Mouse (Mus musculus) embryonic fibroblast, embryonic 13.5 days (primary cell): ENCODE measurements around the gene Slc25a5.

Source experiments
- CTCF ChIP-seq: IDR thresholded peaks from 2 replicates; pipeline ENCODE4 v1.5.1; 2011; ENCODE audit warnings: mild to moderate bottlenecking, control low read depth, low read length, moderate library complexity, borderline replicate concordance; ENCODE audit not compliant: insufficient read depth
- POLR2A ChIP-seq: IDR thresholded peaks from 2 replicates; pipeline ENCODE4 v1.6.1; 2011; ENCODE audit warnings: low read depth, mild to moderate bottlenecking, control low read depth, low read length, moderate library complexity

- no peak for TF ChIP-seq CTCF
- TF ChIP-seq POLR2A, result no peak
Observed at GRCm38 (mm10) chrX:36823932-36824711, 28.7 kb downstream of the Slc25a5 start.
